Mouse (Mus musculus): Measurements from ENCODE around the gene C130026I21Rik.
A peak's percentile ranks its signal among the peaks of the same experiment; 100 is the strongest.
"Not testable (repeated sequence)": the region's sequence is repeated elsewhere in the genome, so short reads cannot be mapped to it uniquely, and the experiment has no call there.

Gene C130026I21Rik

DNA sequence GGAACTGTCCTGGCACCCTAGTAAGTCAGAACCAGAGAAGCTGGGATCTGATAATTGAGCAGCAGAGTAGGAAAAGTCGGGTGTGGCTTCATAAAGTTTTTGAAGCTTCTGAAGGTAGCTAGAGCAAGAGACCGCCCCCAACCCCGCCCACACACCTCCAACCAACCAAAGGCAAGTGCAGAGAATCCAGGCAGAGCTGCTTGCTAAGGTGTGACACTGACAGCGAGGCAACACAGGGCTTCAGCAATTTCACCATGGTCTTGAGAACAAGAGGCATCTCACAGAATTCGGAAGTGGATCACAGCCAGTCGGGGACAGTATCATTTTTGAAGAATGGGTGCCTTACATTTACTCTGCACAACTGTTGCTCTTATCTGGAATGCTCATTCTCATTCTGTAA, at the start of gene C130026I21Rik:
Gene C130026I21Rik (minus strand): TSS at position 101 of the 400 bp plus-strand sequence.
- not testable (repeated sequence) for DNase-seq (ENCODE audit: low spot score)

DNA sequence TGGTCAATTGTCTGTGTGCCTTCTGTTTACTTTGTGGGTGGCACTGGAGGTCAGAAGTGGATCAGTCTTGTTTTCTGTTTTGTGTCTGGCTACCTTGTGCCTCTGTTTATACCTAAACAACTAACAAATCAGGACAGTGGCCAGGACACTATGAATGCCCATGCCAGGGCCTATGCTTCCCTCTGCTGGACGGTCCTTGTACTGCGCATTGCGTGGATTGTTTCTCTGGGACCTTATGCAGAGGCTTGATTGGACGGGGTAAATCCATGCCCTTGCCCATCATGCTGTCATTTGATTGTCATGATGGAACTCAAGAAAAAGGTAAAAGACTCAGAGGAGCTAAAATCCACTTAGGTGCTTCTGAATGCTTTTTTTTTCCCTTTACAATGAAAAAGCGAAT, 16.7 kb upstream of the C130026I21Rik start:
- peak; percentile 50 for DNase-seq (ENCODE audit: low spot score)

DNA sequence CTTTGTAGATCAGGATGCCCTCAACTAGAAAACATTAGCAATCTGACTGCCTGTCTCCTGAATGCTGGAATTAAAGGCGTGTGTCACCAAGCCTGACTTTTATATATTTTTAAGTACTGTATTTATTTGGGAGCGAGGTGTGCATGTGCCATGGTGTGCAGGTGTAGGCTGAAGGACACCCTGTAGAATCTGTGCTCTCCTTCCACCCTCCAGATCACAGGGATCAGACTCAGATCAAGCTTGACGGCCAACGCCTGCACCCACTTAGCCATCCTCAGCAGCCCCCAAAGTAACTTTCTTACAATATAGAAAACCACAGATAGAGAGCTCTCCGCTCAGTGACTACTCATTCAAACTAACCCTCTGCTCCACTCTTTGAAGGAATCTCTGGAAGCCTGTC, 6.1 kb upstream of the C130026I21Rik start:
- not testable (repeated sequence) for DNase-seq (ENCODE audit: low spot score)

DNA sequence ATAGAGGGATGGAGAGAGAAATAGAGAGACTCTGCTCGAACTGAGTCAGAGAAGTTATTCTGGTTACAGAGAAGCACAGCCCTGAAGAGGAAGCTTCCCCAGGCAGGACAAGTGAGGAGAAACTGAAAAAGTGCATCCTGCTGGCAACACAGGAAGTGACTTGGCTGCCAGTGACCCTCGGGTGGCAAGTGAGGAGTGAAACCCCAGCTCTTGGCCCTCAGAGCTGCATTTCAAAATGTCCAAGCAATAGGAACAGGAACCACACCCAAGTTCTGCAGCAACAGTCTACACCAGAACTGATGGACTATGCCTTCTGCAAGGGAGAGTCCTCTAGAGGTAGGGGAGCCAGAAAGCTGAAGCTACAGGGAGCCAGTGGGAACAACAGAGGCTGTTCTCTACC, 11.7 kb downstream of the C130026I21Rik start:
- not testable (repeated sequence) for DNase-seq (ENCODE audit: low spot score)

DNA sequence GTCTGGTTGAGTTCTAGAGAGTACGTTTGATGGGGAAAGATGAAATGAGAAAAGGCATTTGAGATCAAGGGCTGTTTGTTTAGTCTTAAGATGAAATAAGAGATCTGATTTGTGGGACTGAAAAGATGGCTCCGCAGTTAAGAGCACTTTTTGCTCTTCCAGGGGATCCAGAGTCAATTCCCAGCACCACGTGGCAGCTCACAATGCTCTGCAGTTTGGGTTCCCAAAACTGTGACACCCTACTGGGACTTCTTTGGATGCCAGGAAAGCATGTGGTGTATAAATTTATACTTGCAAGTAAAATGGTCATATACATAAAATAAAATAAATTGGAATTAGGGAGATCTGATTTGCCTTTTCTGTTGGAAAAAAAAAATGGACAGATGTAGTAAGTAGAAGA, 15.1 kb downstream of the C130026I21Rik start:
- not testable (repeated sequence) for DNase-seq (ENCODE audit: low spot score)

DNA sequence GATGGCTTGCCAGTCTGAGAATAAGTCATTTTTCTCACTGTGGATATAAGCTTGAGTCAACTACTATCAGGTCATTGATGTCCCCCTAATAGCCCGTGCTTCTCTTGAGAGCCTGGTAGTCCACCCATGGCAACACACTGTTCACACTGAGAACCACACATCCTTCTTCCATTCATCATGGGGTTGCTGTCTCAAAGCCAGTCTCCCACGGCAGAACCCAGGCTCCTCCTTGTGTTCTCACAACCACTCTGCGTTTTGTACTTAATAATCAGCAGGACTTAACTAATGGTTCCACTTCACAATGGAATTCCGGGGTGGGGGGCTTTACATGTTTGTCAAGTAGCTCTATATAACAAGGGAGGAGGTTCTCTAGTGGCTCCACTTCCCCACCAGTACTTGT, 19.2 kb downstream of the C130026I21Rik start:
- not testable (repeated sequence) for DNase-seq (ENCODE audit: low spot score)

DNA sequence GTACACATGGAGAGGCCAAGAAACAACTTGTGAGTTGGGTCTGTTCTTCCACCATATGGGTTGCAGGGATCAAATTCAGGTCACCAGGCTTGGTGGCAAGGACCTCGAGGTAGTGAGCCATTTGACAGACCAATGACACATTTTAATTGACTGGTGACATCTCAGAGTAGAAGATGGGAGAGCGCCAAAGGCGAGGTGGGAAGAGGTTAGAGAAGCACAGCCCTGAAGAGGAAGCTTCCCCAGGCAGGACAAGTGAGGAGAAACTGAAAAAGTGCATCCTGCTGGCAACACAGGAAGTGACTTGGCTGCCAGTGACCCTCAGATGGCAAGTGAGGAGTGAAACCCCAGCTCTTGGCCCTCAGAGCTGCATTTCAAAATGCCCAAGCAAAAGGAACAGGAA, 21.4 kb downstream of the C130026I21Rik start:
- DNase-seq (ENCODE audit: low spot score) = peak; percentile 38

DNA sequence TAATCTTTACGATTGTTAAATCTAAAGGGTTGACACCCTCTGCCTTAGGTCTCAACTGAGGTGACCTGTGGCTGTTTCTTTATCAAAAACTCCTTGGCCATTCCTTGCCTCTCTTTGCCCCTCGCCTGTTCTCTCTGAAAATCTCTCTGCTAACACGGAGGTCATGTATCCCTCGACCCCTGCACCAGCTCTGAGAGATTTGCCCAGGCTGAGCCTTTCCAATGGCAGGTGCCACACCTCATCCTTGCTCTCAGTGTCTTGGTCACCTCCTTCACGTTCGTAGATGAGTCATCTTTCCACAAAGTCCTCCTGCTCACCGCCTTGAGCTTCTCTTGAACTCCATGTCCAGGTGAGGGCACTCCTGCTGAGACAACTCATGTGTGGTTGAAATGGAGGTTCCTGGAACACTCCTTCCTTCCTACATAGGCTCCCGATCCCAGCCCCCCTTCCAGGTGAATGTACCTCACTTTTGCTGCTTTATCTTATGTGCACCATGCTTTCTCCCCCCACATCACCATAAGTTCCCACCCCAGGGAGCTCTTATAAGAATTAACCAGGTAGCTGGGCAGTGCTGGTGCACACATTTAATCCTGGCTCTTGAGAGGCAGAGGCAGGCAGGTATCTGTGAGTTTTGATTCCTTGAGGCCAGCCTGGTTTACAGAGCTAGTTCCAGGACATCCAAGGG, 23.4 kb downstream of the C130026I21Rik start:
- DNase-seq (ENCODE audit: low spot score) = not testable (repeated sequence)

DNA sequence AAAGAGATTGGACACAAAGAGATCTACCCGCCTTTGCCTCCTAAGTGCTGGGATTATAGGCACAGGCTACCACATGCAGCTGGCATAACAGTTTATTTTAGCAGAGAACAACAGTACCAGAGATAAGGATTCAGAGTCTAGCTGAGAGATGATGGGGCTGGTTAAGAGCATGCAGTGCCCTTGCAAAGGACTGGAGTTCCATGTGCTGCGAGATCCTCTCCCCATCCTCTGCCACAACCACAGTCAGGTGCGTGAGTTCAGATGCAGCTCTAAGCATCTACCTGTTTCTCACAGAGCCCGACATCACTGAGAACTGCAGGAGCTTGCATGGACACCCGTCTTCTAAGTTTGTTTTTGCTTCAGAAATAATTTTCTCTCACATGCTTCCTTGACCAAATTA, 24.1 kb downstream of the C130026I21Rik start:
- DNase-seq (ENCODE audit: low spot score) = not testable (repeated sequence)

DNA sequence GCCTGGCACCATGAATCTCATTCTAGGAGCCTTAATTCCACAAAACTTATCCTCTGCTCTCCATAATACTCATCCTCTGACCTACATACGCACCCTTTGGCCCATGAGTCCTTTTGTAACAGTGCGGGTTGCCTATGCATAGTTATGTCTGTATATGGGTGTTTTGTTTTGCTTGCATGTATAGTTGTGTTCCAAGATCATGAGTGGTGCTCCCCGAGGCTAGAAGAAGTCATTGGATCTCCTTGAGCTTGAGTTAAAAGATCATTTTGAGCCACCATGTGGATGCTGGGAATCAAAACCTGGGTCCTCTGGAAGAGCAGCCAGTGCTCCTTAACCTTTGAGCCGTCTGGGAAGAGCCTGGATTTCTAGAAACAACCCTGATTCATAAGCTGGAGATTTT, 25.4 kb downstream of the C130026I21Rik start:
- not testable (repeated sequence) for DNase-seq (ENCODE audit: low spot score)

DNA sequence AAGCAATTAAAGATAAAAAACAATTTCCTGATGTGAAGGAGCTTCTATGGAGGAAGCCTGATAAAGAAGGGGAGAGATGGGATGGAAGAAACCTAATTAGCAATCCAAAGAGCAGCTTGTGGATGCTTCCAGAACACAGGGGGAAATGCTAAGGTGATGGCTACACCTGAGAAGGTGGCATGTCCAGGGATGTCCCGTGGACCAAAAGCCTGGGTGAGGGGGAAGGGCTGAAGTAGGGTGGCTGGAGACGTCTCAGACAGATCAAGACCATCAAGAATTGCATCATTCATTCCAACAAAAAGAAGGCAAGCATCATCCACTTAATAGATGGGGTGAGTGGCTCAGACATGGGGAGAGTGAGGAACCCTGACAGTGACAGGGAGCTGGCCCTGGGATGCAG, 27.3 kb downstream of the C130026I21Rik start:
- not testable (repeated sequence) for DNase-seq (ENCODE audit: low spot score)

DNA sequence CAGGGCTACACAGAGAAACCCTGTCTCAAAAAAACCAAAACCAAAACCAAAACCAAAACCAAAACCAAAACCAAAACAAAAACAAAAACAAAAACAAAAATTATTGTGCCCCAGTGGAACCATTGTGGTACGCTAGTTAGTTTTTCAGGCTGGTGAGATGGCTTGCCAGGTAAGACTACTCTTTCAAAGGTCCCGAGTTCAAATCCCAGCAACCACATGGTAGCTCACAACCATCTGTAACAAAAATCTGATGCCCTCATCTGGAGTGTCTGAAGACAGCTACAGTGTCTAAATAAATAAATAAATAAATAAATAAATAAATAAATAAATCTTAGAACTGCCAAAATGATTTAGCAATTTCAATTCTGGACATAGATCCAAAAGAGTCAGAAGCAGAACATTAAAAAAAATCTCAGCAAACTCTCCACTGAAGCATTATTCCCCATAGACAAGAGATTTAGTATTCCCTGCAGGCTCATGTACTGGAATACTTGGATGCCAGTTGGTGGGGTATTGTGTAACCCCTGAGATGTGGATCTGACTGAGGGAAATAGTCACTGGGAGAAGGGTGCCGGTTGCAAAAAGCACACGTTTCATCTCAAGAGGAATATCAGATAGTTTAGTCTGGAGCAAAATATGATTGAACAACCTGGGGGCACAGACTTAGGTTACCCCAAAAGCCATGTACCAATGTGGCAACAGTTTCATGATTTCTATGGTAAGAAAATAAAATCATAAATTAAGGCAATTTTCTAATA, 31.2 kb downstream of the C130026I21Rik start:
- not testable (repeated sequence) for DNase-seq (ENCODE audit: low spot score)

DNA sequence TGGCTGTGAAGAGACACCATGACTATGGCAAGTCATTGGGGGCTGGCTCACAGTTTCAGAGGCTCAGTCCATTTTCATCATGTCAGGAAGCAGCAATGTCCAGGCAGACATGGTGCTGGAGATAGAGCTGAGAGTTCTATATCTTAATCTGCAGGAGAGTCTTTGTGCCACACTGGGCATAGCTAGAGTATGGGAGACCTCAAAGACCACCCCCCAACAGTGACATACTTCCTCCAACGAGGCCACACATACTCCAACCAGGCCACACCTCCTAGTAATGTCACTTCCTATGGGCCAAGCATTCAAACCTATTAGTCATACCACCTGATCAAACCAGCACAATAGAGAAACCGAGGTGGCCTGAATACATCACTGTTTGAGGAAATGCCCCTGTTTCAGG, 63.8 kb downstream of the C130026I21Rik start:
- not testable (repeated sequence) for DNase-seq (ENCODE audit: low spot score)

DNA sequence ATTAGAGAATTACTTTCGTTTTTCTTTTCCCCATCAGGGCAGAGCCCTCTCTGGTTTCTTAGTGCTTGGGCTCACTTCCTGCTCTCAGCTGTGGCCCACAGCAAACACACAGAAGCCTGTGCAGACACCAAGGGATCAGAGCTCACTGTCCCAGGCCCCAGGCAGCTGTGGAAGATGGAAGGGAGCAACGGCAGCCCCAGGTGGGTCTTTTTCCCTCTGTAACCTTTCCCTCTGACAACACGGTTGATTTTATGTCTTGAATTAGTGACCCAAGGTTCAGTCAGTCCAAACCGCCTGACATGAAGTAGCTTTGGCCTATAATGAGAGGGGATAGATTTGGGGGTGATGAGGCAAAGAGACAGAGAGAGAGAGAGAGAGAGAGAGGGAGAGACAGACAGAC, 70.8 kb downstream of the C130026I21Rik start:
- not testable (repeated sequence) for DNase-seq (ENCODE audit: low spot score)

DNA sequence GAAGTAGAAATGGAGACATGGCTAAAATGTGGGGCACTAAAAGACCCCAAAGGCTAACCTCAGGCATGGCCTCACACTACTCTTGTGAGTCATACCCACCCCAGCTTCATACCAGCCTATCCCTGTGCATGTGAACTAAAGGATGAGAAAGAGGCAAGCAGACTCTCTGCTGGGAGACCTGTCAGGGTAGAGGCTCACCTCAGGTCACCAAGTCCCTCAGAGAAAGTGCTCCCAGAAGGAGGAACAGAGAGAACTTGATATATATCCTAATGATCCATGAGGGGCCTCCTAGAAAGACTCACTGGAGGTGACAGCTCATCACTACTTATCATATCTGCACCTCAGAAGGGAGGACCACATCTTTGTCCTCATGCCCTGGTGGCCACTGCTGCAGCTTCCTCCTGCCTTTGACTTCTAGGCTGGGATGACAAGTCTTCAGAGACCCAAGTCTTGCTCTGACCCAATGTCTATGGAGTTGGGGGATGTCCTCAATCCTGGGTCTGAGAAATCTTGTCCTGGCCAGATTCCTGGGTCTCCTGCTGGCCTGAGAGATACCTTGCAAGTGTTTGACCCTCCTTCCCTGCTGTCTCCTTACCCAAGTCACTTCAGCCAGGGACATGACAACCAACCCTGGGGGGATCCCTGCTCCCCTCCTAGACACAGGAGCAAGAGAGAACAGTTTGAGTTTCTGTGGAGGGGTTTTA, 71.6 kb downstream of the C130026I21Rik start:
- DNase-seq (ENCODE audit: low spot score) = not testable (repeated sequence)

DNA sequence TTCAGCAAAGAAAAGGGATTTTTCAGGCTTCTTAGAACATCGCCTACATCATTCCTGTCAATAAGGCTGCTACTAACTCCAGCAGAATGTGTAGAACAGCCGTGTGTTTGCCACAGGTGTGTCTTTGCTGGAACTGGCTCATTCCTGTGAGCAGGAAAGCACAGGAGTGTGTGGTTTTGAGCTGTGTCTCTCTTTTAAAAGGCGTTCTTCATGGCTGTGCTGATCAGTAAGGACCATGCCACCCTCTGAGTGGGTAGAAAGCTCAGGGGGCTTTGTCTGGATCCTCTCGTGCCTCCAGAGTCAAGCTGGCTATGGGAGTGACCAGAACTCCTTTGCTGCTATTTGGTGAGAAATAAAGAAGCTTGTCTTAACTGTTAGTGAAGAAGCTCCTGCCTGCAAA, 73.6 kb downstream of the C130026I21Rik start:
- not testable (repeated sequence) for DNase-seq (ENCODE audit: low spot score)

DNA sequence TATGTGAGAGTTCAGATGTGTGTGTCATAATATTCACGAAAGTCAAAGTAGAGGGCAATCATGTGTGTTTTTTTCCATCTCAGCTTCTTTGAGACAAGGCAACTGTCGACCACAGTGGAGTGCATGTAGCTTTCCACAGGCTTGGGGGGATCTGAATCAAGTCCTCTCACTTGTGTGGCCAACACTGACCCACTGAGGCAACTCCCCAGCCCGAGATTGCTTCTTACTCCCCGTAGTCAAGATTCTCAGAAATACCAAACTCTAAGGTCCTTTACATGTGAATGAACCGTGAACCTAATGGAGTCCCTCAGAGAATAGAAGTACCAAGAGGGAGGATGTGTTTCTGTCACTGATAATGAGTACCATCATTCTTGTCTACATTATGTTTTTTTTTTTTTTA, 76.6 kb downstream of the C130026I21Rik start:
- DNase-seq (ENCODE audit: low spot score) = not testable (repeated sequence)

DNA sequence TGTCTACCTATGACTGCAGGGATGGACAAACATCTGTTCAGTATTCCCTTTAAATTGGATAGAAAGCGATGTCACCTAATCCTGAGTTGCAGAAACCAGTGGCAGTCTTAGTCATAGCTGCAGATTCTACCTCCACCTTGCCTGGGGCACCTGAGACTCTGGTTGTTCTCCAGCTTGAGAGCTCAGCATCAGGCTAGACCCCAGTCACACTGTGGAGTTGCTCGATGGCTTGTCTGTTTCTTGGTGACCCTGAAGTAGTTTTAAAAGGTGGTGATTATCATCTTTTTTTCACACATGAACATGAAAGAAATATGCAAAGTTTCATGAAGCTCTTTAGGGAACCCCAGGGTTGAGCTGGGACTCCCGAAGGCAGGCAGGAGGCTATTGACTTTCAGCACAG, 88.4 kb downstream of the C130026I21Rik start:
- DNase-seq (ENCODE audit: low spot score) = not testable (repeated sequence)

DNA sequence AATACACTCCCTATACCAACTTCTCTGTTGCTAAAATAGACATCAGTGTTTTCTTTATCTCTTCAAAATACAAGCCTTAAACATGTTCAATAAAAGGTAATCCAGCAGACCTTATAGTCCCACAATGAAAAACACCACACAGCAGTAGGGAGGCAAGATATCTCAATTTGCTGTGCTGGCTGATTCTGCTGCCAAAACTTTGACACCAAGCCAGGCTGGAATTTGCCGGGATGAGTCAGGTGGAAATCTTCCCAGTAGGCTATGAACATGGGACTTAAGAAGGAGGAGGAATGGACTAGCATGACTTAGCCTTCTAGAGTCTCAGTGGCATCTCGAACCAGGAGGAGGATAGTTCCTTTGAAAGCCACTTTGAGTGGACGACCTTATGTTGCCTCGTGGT, 91.4 kb downstream of the C130026I21Rik start:
- DNase-seq (ENCODE audit: low spot score) = not testable (repeated sequence)

DNA sequence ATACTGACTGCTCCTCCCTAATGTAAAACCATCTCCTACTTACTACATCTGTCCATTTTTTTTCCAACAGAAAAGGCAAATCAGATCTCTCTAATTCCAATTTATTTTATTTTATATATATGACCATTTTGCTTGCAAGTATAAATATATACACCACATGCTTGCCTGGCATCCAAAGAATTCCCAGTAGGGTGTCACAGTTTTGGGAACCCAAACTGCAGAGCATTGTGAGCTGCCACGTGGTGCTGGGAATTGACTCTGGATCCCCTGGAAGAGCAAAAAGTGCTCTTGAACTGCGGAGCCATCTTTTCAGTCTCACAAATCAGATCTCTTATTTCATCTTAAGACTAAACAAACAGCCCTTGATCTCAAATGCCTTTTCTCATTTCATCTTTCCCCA, 107.5 kb downstream of the C130026I21Rik start:
- not testable (repeated sequence) for DNase-seq (ENCODE audit: low spot score)

DNA sequence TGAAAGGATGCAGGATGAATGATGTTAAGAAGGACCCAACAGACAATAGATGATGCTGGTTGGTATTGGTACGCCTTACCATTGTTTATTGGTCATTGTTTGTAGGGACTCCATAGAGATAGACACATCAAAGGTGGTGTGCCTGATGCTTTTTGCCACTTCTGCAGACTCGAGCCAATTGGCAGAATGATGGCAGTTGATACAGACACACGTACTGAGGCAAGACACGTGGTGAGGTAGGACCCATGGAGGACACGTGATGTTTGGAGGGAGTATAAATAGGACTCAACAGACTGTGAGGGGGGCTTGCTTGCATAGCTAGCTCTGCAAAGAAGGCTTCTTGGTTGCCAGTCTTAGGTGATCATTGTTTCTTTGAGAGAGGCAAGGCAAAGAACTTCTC, 115.2 kb downstream of the C130026I21Rik start:
- DNase-seq (ENCODE audit: low spot score) = not testable (repeated sequence)

DNA sequence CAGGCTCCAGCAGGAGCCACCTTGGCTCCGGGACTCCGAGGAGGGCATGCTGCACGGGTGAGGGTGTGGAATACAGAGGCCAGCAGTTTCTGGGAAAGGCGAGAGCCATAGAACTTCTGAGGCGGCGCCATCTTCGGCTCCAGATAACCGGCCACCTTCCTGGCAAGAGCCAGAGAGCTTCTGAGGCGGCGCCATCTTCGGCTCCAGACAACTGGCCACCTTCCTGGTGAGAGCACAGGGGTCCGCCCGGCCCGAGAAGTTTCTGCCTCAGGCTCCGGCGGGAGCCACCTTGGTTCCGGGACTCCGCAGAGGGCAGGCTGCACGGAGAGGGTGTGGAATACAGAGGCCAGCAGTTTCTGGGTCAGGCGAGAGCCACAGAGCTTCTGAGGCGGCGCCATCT, 136.7 kb downstream of the C130026I21Rik start:
- DNase-seq (ENCODE audit: low spot score) = not testable (repeated sequence)

DNA sequence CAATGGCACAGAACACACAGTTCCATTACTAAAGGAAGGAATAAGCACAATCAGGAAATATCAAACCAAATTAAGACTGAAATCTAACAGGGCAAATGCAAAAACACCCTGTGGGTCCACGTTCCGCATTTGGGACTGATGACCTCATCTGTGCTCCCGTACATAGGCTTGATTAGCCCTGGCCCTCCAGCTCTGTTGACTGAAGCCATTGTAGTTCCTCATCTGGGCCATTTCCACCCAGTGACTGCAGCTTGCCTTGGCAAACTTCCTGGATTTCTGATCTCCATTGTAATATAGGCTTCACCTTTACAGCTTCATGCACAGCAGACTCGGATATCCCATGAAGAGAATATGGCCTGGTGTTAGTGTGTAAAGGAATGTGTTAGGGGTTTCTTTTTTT, 148.5 kb downstream of the C130026I21Rik start:
- not testable (repeated sequence) for DNase-seq (ENCODE audit: low spot score)
